8 mouse cellular contexts compared by ENCODE assay signal in the genomic region with DNA sequence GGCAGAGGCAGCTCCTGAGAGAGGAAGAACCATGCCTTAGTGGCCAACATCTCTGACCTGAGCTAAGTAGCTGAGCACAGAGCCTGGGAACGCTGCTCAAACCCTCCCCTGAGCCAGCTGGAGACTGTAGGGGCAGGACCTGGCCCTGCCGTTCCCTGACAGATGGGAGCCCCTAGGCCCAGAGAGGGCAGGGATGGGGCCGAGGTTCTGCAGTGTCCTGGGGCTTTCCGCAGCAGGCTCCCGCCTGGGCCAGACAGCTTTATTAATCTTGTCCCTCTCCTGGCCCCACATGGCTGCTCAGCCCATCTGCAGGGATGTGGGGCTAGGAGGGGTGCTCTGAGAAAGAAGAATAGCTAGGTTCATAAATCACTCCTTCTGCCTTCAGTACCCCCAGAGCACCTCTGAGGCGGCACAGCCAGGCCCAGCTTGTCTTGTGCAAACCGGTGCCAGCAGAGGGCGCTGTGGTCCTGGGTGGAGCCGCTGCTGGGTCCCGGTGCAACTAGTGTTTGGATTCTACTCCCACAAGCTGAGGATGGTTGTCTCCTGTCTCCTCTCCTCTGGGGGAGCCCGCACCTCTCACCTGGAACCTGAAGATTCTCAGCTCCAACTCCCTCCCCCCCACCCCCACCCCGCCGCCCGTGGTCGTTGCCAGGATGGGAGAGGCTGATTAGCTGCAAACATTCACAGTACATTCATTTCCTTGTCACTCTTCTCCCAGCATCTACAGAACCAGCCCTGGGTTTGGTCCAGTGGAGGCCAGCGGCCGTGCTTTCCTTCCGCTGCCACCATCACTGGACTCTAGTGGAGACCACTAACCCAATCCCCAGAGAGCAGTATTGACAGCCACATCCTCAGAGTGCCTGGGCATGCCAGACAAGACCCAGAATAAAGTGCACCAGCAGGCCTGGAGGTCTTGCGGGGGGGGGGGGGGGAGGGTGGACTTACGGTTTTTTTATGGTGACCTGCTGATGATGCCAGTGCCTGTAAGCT. TPM values are rescaled to one million over a fixed set of nuclear protein-coding genes. Genes with fewer than 3 reads are reported as not detected.
A peak's percentile ranks its signal among the peaks of the same experiment; 100 is the strongest.
DNase-seq lines count a peak whose midpoint lies in the region; ATAC-seq lines count a peak whose summit lies in the region.

No protein-coding gene starts in this region.

- H3K27ac ChIP-seq in intestine, embryonic 14.5 days (ENCODE audit: low read depth): no peak overlapping the region
- H3K27ac ChIP-seq in midbrain, embryonic 11.5 days (ENCODE audit: low read depth, low read length): peak overlapping the region; percentile 97

- 13% methylated on average over 20 of the region's 20 CpGs for WGBS in intestine, embryonic 14.5 days
- WGBS in midbrain, embryonic 11.5 days: 8% methylated on average over 19 of the region's 20 CpGs

- no peak overlapping the region for H3K4me2 ChIP-seq in intestine, embryonic 14.5 days (ENCODE audit: low read length)
- H3K4me2 ChIP-seq in midbrain, embryonic 11.5 days: peak overlapping the region; percentile 46

- H3K9ac ChIP-seq in intestine, embryonic 14.5 days (ENCODE audit: low read length): no peak overlapping the region
- peak overlapping the region; percentile 63 for H3K9ac ChIP-seq in midbrain, embryonic 11.5 days (ENCODE audit: low read length)

- peak; percentile 84; the same call in 1 of the 2 replicates for ATAC-seq in common myeloid progenitor, adult 5-6 weeks (replicated peaks; ENCODE audit: low read depth, poor library complexity, severe bottlenecking)
- ATAC-seq in intestine, embryonic 14.5 days (replicated peaks; ENCODE audit: low FRiP score, low TSS enrichment, low read depth): peak; percentile 87
- ATAC-seq in midbrain, embryonic 11.5 days (ENCODE audit: low FRiP score): peak; percentile 58
- no peak for ATAC-seq in erythroid progenitor cell, adult 5-6 weeks (replicated peaks; ENCODE audit: low FRiP score, poor library complexity, severe bottlenecking)

- intact Hi-C loops in gastrocnemius, postnatal 14 days (cut with DNase I; ENCODE audit: low total_unique reads): loop anchor here (5.0 to 10.0 kb wide), 2 partner anchors 48 to 105 kb away; a partner anchor contains a TSS
- intact Hi-C loops in left cerebral cortex, postnatal 10 days (cut with DNase I): loop anchor here (2.0 kb wide), 1 partner anchor 106 kb away; no protein-coding TSS in a partner anchor

- H3K9me3 ChIP-seq in intestine, embryonic 14.5 days (ENCODE audit: control insufficient read depth, low read length): no peaks in the 10 kb centered on the region
- H3K9me3 ChIP-seq in midbrain, embryonic 11.5 days (ENCODE audit: control insufficient read depth, low read length): no peaks in the 10 kb centered on the region

- DNase-seq in adipocyte (ENCODE audit: low spot score): peak; percentile 12
- peak; percentile 89 for DNase-seq in gastrocnemius, postnatal 14 days
- peak; percentile 98 for DNase-seq in intestine, embryonic 14.5 days (ENCODE audit: low spot score)
- DNase-seq in left cerebral cortex, postnatal 10 days (ENCODE audit: extremely low spot score in 1 of 2, low spot score in 2 of 2): peak; percentile 68 to 90
- DNase-seq in midbrain, embryonic 11.5 days (ENCODE audit: low spot score, missing footprints): peak; percentile 100
- DNase-seq in spleen, adult 18-20 months: peak; percentile 22 to 52

- peaks cover 4% of the 10 kb centered on the region; the same call in 1 of the 2 replicates for H3K36me3 ChIP-seq in intestine, embryonic 14.5 days (ENCODE audit: control insufficient read depth, insufficient read depth, low read length)
- H3K36me3 ChIP-seq in midbrain, embryonic 11.5 days (ENCODE audit: control insufficient read depth, insufficient read depth, low read length): no peaks in the 10 kb centered on the region

- no peak overlapping the region for H3K4me3 ChIP-seq in intestine, embryonic 14.5 days (ENCODE audit: low read depth, low read length)
- peak overlapping the region; percentile 29 for H3K4me3 ChIP-seq in midbrain, embryonic 11.5 days (ENCODE audit: low read depth, low read length)

- peaks cover 11% of the 10 kb centered on the region for H3K4me1 ChIP-seq in intestine, embryonic 14.5 days (replicated peaks; ENCODE audit: control insufficient read depth, insufficient read depth, low read length)
- peaks cover 38% of the 10 kb centered on the region for H3K4me1 ChIP-seq in midbrain, embryonic 11.5 days (ENCODE audit: control insufficient read depth, insufficient read depth, low read length)

- H3K27me3 ChIP-seq in intestine, embryonic 14.5 days (replicated peaks; ENCODE audit: control insufficient read depth, insufficient read depth, low read length): no peaks in the 10 kb centered on the region
- H3K27me3 ChIP-seq in midbrain, embryonic 11.5 days (ENCODE audit: control insufficient read depth, insufficient read depth, low read length): no peaks in the 10 kb centered on the region

RNA-seq across cellular contexts. Expression of a gene that starts 39.6 kb away (rescaled TPM):
- total RNA-seq in common myeloid progenitor, adult 5-6 weeks (2017): 2.6 and 4.6 TPM in 2 replicates
- 10 to 100 TPM; 26.9 to 29.6 TPM for total RNA-seq in gastrocnemius, postnatal 14 days (2021)
- 53.7 and 58.9 TPM in 2 replicates for polyA plus RNA-seq in intestine, embryonic 14.5 days (2014; fragmentation: Nextera tagmentation; extraction: Ambion mirVana)
- 10 to 100 TPM; 46.0 to 50.7 TPM for total RNA-seq in left cerebral cortex, postnatal 10 days (2021)
- polyA plus RNA-seq in midbrain, embryonic 11.5 days (2014; fragmentation: Nextera tagmentation; extraction: Ambion mirVana): 179 and 191 TPM in 2 replicates
- total RNA-seq in erythroid progenitor cell, adult 5-6 weeks (2015; ENCODE audit: low replicate concordance): 5.0 and 5.4 TPM in 2 replicates
- total RNA-seq in erythroid progenitor cell, adult 5-6 weeks (2017; ENCODE audit: low replicate concordance): 3.4 and 7.2 TPM in 2 replicates

Comparison
In these comparisons a context has a peak if more than half of its experiments do, and no peak if none do; other contexts are left out.
1. DNase-seq: peak in every context shown above with its lines; median percentile 100 in midbrain, embryonic 11.5 days; 98 in intestine, embryonic 14.5 days; 89 in gastrocnemius, postnatal 14 days; 79 in left cerebral cortex, postnatal 10 days; 37 in spleen, adult 18-20 months; 12 in adipocyte.